Mouse (Mus musculus): ENCODE results near the gene Rundc3a. TPM values are rescaled to one million over a fixed set of nuclear protein-coding genes. Genes with fewer than 3 reads are reported as not detected.

Rundc3a gene
- polyA plus RNA-seq, 1 experiment, result 3.4 TPM

GRCm38 (mm10) chr11:102400513-102401084 lies 7.4 kb downstream of the Rundc3a start:
- WGBS, result 35% methylated on average over 12 of the region's 12 CpGs
- TF ChIP-seq CTCF (conservative IDR thresholded peaks at IDR 0.05; ENCODE audit: insufficient read depth, insufficient read length, low read depth, low read length) (no peak), POLR2A (IDR thresholded peaks at IDR 0.05; ENCODE audit: low read depth, low read length) (no peak)
- H3K27me3 ChIP-seq (replicated peaks; ENCODE audit: control insufficient read depth, insufficient read depth, low read length), result no peaks in the 10 kb centered on the region
- H3K4me3 ChIP-seq (ENCODE audit: insufficient read depth, low read depth, low read length), result no peak overlapping the region
- peaks cover 17% of the 10 kb centered on the region for H3K4me1 ChIP-seq (ENCODE audit: control insufficient read depth, insufficient read depth, low read length)
- peaks cover 6% of the 10 kb centered on the region for H3K36me3 ChIP-seq (ENCODE audit: control insufficient read depth, insufficient read depth, low read length)
- no peak overlapping the region for H3K27ac ChIP-seq (ENCODE audit: insufficient read depth, low read depth, low read length)
- DNase-seq, result no peak

- Histone ChIP-seq H3K4me1 (ENCODE audit: control insufficient read depth, insufficient read depth, low read length) (peaks cover 18% of the 10 kb centered on the region), H3K36me3 (ENCODE audit: control insufficient read depth, insufficient read depth, low read length) (peaks cover 6% of the 10 kb centered on the region)
- no peak for DNase-seq
These were observed 8.8 kb downstream of the Rundc3a start for GRCm38 (mm10) chr11:102401898-102402500.

GRCm38 (mm10) chr11:102403657-102404056 lies 10.5 kb downstream of the Rundc3a start:
- no peak overlapping the region for H3K4me3 ChIP-seq (ENCODE audit: insufficient read depth, low read depth, low read length)
- DNase-seq, result no peak
- 82% methylated on average over 11 of the region's 11 CpGs for WGBS
- H3K4me1 ChIP-seq (ENCODE audit: control insufficient read depth, insufficient read depth, low read length), result peaks cover 18% of the 10 kb centered on the region
- TF ChIP-seq POLR2A (IDR thresholded peaks at IDR 0.05; ENCODE audit: low read depth, low read length) (no peak), CTCF (conservative IDR thresholded peaks at IDR 0.05; ENCODE audit: insufficient read depth, insufficient read length, low read depth, low read length) (no peak)
- peak overlapping the region; percentile 32 for H3K27ac ChIP-seq (ENCODE audit: insufficient read depth, low read depth, low read length)
- no peaks in the 10 kb centered on the region for H3K27me3 ChIP-seq (replicated peaks; ENCODE audit: control insufficient read depth, insufficient read depth, low read length)
- peaks cover 6% of the 10 kb centered on the region for H3K36me3 ChIP-seq (ENCODE audit: control insufficient read depth, insufficient read depth, low read length)

More at GRCm38 (mm10) chr11:102401898-102402500, 8.8 kb downstream of the Rundc3a start:
- 65% methylated on average over 12 of the region's 12 CpGs for WGBS
- H3K4me3 ChIP-seq (ENCODE audit: insufficient read depth, low read depth, low read length), result no peak overlapping the region
- TF ChIP-seq CTCF (conservative IDR thresholded peaks at IDR 0.05; ENCODE audit: insufficient read depth, insufficient read length, low read depth, low read length) (no peak), POLR2A (IDR thresholded peaks at IDR 0.05; ENCODE audit: low read depth, low read length) (no peak)
- H3K27ac ChIP-seq (ENCODE audit: insufficient read depth, low read depth, low read length), result no peak overlapping the region
- no peaks in the 10 kb centered on the region for H3K27me3 ChIP-seq (replicated peaks; ENCODE audit: control insufficient read depth, insufficient read depth, low read length)

GRCm38 (mm10) chr11:102404161-102405010 lies 11.2 kb downstream of the Rundc3a start:
- TF ChIP-seq CTCF (conservative IDR thresholded peaks at IDR 0.05; ENCODE audit: insufficient read depth, insufficient read length, low read depth, low read length) (no peak), POLR2A (IDR thresholded peaks at IDR 0.05; ENCODE audit: low read depth, low read length) (peak; percentile 20)
- 41% methylated on average over 18 of the region's 18 CpGs for WGBS
- peak overlapping the region; percentile 32 for H3K27ac ChIP-seq (ENCODE audit: insufficient read depth, low read depth, low read length)
- peak overlapping the region; percentile 16 for H3K4me3 ChIP-seq (ENCODE audit: insufficient read depth, low read depth, low read length)
- H3K4me1 ChIP-seq (ENCODE audit: control insufficient read depth, insufficient read depth, low read length), result peaks cover 18% of the 10 kb centered on the region
- peaks cover 6% of the 10 kb centered on the region for H3K36me3 ChIP-seq (ENCODE audit: control insufficient read depth, insufficient read depth, low read length)
- H3K27me3 ChIP-seq (replicated peaks; ENCODE audit: control insufficient read depth, insufficient read depth, low read length), result no peaks in the 10 kb centered on the region
- peak; percentile 70 for DNase-seq

GRCm38 (mm10) chr11:102405544-102406285 lies 12.5 kb downstream of the Rundc3a start:
- Histone ChIP-seq H3K36me3 (ENCODE audit: control insufficient read depth, insufficient read depth, low read length) (peaks cover 6% of the 10 kb centered on the region), H3K4me3 (ENCODE audit: insufficient read depth, low read depth, low read length) (peak overlapping the region; percentile 81), H3K27me3 (replicated peaks; ENCODE audit: control insufficient read depth, insufficient read depth, low read length) (no peaks in the 10 kb centered on the region), H3K4me1 (ENCODE audit: control insufficient read depth, insufficient read depth, low read length) (peaks cover 18% of the 10 kb centered on the region), H3K27ac (ENCODE audit: insufficient read depth, low read depth, low read length) (peak overlapping the region; percentile 96)
- 76% methylated on average over 11 of the region's 11 CpGs for WGBS
- DNase-seq, result no peak
- TF ChIP-seq POLR2A (IDR thresholded peaks at IDR 0.05; ENCODE audit: low read depth, low read length) (no peak), CTCF (conservative IDR thresholded peaks at IDR 0.05; ENCODE audit: insufficient read depth, insufficient read length, low read depth, low read length) (no peak)

GRCm38 (mm10) chr11:102406401-102406800 lies 13.2 kb downstream of the Rundc3a start:
- Histone ChIP-seq H3K27ac (ENCODE audit: insufficient read depth, low read depth, low read length) (peak overlapping the region; percentile 96), H3K27me3 (replicated peaks; ENCODE audit: control insufficient read depth, insufficient read depth, low read length) (no peaks in the 10 kb centered on the region), H3K4me1 (ENCODE audit: control insufficient read depth, insufficient read depth, low read length) (peaks cover 18% of the 10 kb centered on the region), H3K36me3 (ENCODE audit: control insufficient read depth, insufficient read depth, low read length) (peaks cover 6% of the 10 kb centered on the region), H3K4me3 (ENCODE audit: insufficient read depth, low read depth, low read length) (peak overlapping the region; percentile 81)
- 13% methylated on average over 3 of the region's 3 CpGs for WGBS
- no peak for DNase-seq
- TF ChIP-seq POLR2A (IDR thresholded peaks at IDR 0.05; ENCODE audit: low read depth, low read length) (no peak), CTCF (conservative IDR thresholded peaks at IDR 0.05; ENCODE audit: insufficient read depth, insufficient read length, low read depth, low read length) (no peak)
